Mouse (Mus musculus) gastrocnemius, postnatal 10 days (tissue): Measurements from ENCODE around the gene Rasal1. TPM values are rescaled to one million over a fixed set of nuclear protein-coding genes. Genes with fewer than 3 reads are reported as not detected.

Experiments used
- DNase-seq: peaks from one replicate; pipeline ENCODE4 v3.0.0; 2021; ENCODE audit warnings: mixed read lengths
- long read RNA-seq, 2 experiments: library from polyadenylated mRNA; stranded (forward); transcript quantifications; one replicate each; pipeline ENCODE4 v2.0.0; 2021
- total RNA-seq, 2 experiments: library from RNA; stranded (reverse); gene quantifications; 2 replicates each; pipeline ENCODE4 v1.2.3; 2021

Rasal1 gene
- total RNA-seq, result under 1 TPM in 1 of 2 experiments, not detected in 1; 0.23 TPM
- long read RNA-seq, experiment 1, result 0 reads
- long read RNA-seq, experiment 2, partial matches to known transcripts, result 1 of 1 reads
- long read RNA-seq, experiment 2, other reads (novel, unspliced or antisense), result 0 of 1 reads

- DNase-seq, result peak; percentile 56
Measured at GRCm38 (mm10) chr5:120648569-120649373, at the start of gene Rasal1. Gene Rasal1, plus strand, starts transcription at chr5:120648812.

- DNase-seq, result no peak
Measured at GRCm38 (mm10) chr5:120599625-120600024, 49.0 kb upstream of the Rasal1 start.

- no peak for DNase-seq
Measured at GRCm38 (mm10) chr5:120600946-120601668, 47.5 kb upstream of the Rasal1 start.

- DNase-seq, result no peak
Measured at GRCm38 (mm10) chr5:120602210-120602609, 46.4 kb upstream of the Rasal1 start.

- no peak for DNase-seq
Measured at GRCm38 (mm10) chr5:120603515-120603914, 45.1 kb upstream of the Rasal1 start.

- DNase-seq, result peak; percentile 90
Measured at GRCm38 (mm10) chr5:120604839-120605238, 43.8 kb upstream of the Rasal1 start.

GRCm38 (mm10) chr5:120605241-120605661 is 43.4 kb upstream of the Rasal1 start:
- DNase-seq, result no peak

GRCm38 (mm10) chr5:120605688-120606087 is 42.9 kb upstream of the Rasal1 start:
- peak; percentile 91 for DNase-seq

- DNase-seq, result no peak
Measured at GRCm38 (mm10) chr5:120606590-120607200, 41.9 kb upstream of the Rasal1 start.

- DNase-seq, result no peak
Measured at GRCm38 (mm10) chr5:120607335-120607734, 41.3 kb upstream of the Rasal1 start.

- no peak for DNase-seq
Measured at GRCm38 (mm10) chr5:120609246-120609775, 39.3 kb upstream of the Rasal1 start.

- DNase-seq, result no peak
Measured at GRCm38 (mm10) chr5:120610906-120611305, 37.7 kb upstream of the Rasal1 start.

- no peak for DNase-seq
Measured at GRCm38 (mm10) chr5:120611416-120611815, 37.2 kb upstream of the Rasal1 start.

GRCm38 (mm10) chr5:120612442-120612821 is 36.2 kb upstream of the Rasal1 start, which contains the start of the genes Rita1 and Ddx54:
Gene Rita1, minus strand, starts transcription at chr5:120612589.
Gene Ddx54, plus strand, starts transcription at chr5:120612739.
- DNase-seq, result peak; percentile 96

- peak; percentile 99 for DNase-seq
Measured at GRCm38 (mm10) chr5:120612822-120613604, 35.6 kb upstream of the Rasal1 start.

GRCm38 (mm10) chr5:120615903-120616302 is 32.7 kb upstream of the Rasal1 start:
- no peak for DNase-seq

- DNase-seq, result no peak
Measured at GRCm38 (mm10) chr5:120618778-120619177, 29.8 kb upstream of the Rasal1 start.

GRCm38 (mm10) chr5:120619201-120619600 is 29.4 kb upstream of the Rasal1 start:
- DNase-seq, result peak; percentile 71

- DNase-seq, result peak; percentile 84
Measured at GRCm38 (mm10) chr5:120620375-120621077, 28.1 kb upstream of the Rasal1 start.

- DNase-seq, result no peak
Measured at GRCm38 (mm10) chr5:120621078-120621765, 27.4 kb upstream of the Rasal1 start.
